In the genomic region with DNA sequence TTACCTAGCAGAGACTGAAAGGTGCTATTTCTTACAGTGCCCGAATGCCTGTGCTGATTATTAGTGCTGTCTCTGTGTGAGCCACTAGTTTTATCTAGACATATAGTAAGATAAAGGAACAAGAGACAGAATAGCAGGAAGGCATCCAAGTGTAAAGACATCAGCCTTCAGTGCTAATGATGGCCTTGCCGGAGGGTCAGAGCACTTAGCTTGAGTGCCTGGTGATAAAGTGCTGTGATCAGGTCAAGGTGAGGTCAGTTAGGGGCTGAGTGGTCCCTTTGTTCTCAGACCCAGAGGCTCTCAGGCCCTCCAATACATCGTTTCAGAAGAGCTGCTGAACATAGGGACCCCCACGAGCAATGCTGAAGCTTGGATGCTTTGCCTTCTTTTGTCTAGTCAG, we compare ENCODE assay signal across 11 mouse cellular contexts.
DNase-seq lines count a peak whose midpoint lies in the region; ATAC-seq and TF ChIP-seq lines count a peak whose summit lies in the region.
"Had no signal": no experiment of that assay in that cellular context is flagged by ENCODE, and none has a peak within 500 bp of the region (broad histone marks: within the 10 kb centered on the region; RNA-seq: fewer than 3 reads in every experiment).

No protein-coding gene starts in this region.

- no peaks in the 10 kb centered on the region for H3K27me3 ChIP-seq in heart, postnatal 0 days (ENCODE audit: control insufficient read depth, insufficient read depth, low read length)
- H3K27me3 ChIP-seq in forebrain, postnatal 0 days (ENCODE audit: insufficient read depth, low read length) = no peaks in the 10 kb centered on the region
- H3K27me3 ChIP-seq in neural tube, embryonic 12.5 days (replicated peaks) = no peaks in the 10 kb centered on the region

- peaks cover 11% of the 10 kb centered on the region; the same call in 1 of the 2 replicates for H3K4me1 ChIP-seq in heart, postnatal 0 days (ENCODE audit: control insufficient read depth, insufficient read depth)
- no peaks in the 10 kb centered on the region for H3K4me1 ChIP-seq in forebrain, postnatal 0 days (ENCODE audit: insufficient read depth)
- peaks cover 7% of the 10 kb centered on the region for H3K4me1 ChIP-seq in neural tube, embryonic 12.5 days

- H3K27ac ChIP-seq in heart, postnatal 0 days (ENCODE audit: low read depth) = no peak overlapping the region
- no peak overlapping the region for H3K27ac ChIP-seq in forebrain, postnatal 0 days (ENCODE audit: low read depth, low read length)
- H3K27ac ChIP-seq in neural tube, embryonic 12.5 days = 0 out of 2 replicates have a peak overlapping the region, but pooled peaks have one; percentile 34

- no peak for TF ChIP-seq POLR2A in brain, embryonic 14.5 days (IDR thresholded peaks at IDR 0.05; ENCODE audit: borderline replicate concordance, extremely low read depth, insufficient read depth, insufficient read length, poor library complexity, severe bottlenecking)

- no peak for ATAC-seq in heart, postnatal 0 days (ENCODE audit: insufficient read depth, low read depth)
- ATAC-seq in forebrain, postnatal 0 days = peak; percentile 56; the same call in 1 of the 2 replicates
- ATAC-seq in neural tube, embryonic 12.5 days (ENCODE audit: low FRiP score, low read depth) = peak; percentile 65
- ATAC-seq: intestine, postnatal 0 days had no signal

- DNase-seq in heart, postnatal 0 days (ENCODE audit: low spot score) = no peak
- no peak for DNase-seq in heart, adult 11 months
- DNase-seq in brain, embryonic 14.5 days (ENCODE audit: low read depth) = peak; percentile 60
- no peak for DNase-seq in forebrain, postnatal 0 days
- no peak for DNase-seq in ovary, postnatal 36 days (ENCODE audit: low spot score)
- DNase-seq in left cerebral cortex, postnatal 10 days (ENCODE audit: extremely low spot score in 1 of 2, low spot score in 2 of 2) = no peak
- no peak for DNase-seq in lung, postnatal 10 days
- DNase-seq: cerebellum, adult 11-12 months; right cerebral cortex, postnatal 25 days had no signal

- H3K4me3 ChIP-seq in heart, postnatal 0 days (ENCODE audit: low read depth, low read length) = no peak overlapping the region
- H3K4me3 ChIP-seq in forebrain, postnatal 0 days (ENCODE audit: low read depth, low read length) = no peak overlapping the region
- H3K4me3 ChIP-seq in neural tube, embryonic 12.5 days = no peak overlapping the region

- 0 out of 2 replicates have a peak overlapping the region, but pooled peaks have one; percentile 2 for H3K4me2 ChIP-seq in heart, postnatal 0 days (ENCODE audit: low read depth, low read length)
- H3K4me2 ChIP-seq in forebrain, postnatal 0 days (ENCODE audit: low read depth) = no peak overlapping the region
- H3K4me2 ChIP-seq in neural tube, embryonic 12.5 days (replicated peaks) = no peak overlapping the region

- no peaks in the 10 kb centered on the region for H3K9me3 ChIP-seq in heart, postnatal 0 days (replicated peaks; ENCODE audit: control insufficient read depth, low read length)
- H3K9me3 ChIP-seq in forebrain, postnatal 0 days (ENCODE audit: low read length) = no peaks in the 10 kb centered on the region
- no peaks in the 10 kb centered on the region for H3K9me3 ChIP-seq in neural tube, embryonic 12.5 days

- H3K36me3 ChIP-seq in heart, postnatal 0 days (replicated peaks; ENCODE audit: control insufficient read depth, insufficient read depth, low read length) = no peaks in the 10 kb centered on the region
- no peaks in the 10 kb centered on the region for H3K36me3 ChIP-seq in forebrain, postnatal 0 days (ENCODE audit: insufficient read depth)
- no peaks in the 10 kb centered on the region for H3K36me3 ChIP-seq in neural tube, embryonic 12.5 days

- no peak for TF ChIP-seq EP300 in heart, postnatal 0 days (IDR thresholded peaks at IDR 0.05; ENCODE audit: low read depth)

- WGBS in heart, postnatal 0 days = 10% methylated on average over 4 of the region's 4 CpGs
- 12% methylated on average over 4 of the region's 4 CpGs for WGBS in forebrain, postnatal 0 days
- 11% methylated on average over 4 of the region's 4 CpGs for WGBS in neural tube, embryonic 12.5 days

- H3K9ac ChIP-seq in heart, postnatal 0 days (replicated peaks; ENCODE audit: low read depth, low read length) = no peak overlapping the region
- H3K9ac ChIP-seq in forebrain, postnatal 0 days = no peak overlapping the region
- H3K9ac ChIP-seq in neural tube, embryonic 12.5 days = no peak overlapping the region

- TF ChIP-seq CTCF in heart, postnatal 0 days (IDR thresholded peaks at IDR 0.05; ENCODE audit: low read depth) = no peak
- TF ChIP-seq CTCF in brain, embryonic 14.5 days (IDR thresholded peaks at IDR 0.05; ENCODE audit: borderline replicate concordance, extremely low read depth, insufficient read depth, insufficient read length) = no peak
- TF ChIP-seq CTCF in forebrain, postnatal 0 days (IDR thresholded peaks at IDR 0.05; ENCODE audit: low read depth) = no peak

- intact Hi-C loops in left cerebral cortex, postnatal 10 days (cut with DNase I) = no loop called here
